Mouse (Mus musculus) layer of hippocampus, adult 2 months (tissue): ENCODE measurements at regions not wholly inside any gene's neighbourhood (a gene's known extent, or its start where the extent isn't known, plus 50 kb on each side); places are given as distances from the start of the nearest gene placed in this dataset.

Experiments used
- DNase-seq, 2 experiments: peaks; one replicate each; pipeline ENCODE4 v3.0.0; 2022; ENCODE audit warnings: low spot score in 2 of 2
- H3K27ac ChIP-seq: fragments of 200-600 bp; 2 replicates; pipeline ENCODE4 v1.8.1; 2022
- H3K4me3 ChIP-seq: fragments of 200-600 bp; 2 replicates; pipeline ENCODE4 v1.8.1; 2022; ENCODE audit warnings: mild to moderate bottlenecking
- CTCF ChIP-seq: fragments of 200-600 bp; conservative IDR thresholded peaks from 2 replicates; pipeline ENCODE4 v1.8.1; 2022; ENCODE audit warnings: antibody characterized with exemption, mild to moderate bottlenecking, moderate library complexity

DNA sequence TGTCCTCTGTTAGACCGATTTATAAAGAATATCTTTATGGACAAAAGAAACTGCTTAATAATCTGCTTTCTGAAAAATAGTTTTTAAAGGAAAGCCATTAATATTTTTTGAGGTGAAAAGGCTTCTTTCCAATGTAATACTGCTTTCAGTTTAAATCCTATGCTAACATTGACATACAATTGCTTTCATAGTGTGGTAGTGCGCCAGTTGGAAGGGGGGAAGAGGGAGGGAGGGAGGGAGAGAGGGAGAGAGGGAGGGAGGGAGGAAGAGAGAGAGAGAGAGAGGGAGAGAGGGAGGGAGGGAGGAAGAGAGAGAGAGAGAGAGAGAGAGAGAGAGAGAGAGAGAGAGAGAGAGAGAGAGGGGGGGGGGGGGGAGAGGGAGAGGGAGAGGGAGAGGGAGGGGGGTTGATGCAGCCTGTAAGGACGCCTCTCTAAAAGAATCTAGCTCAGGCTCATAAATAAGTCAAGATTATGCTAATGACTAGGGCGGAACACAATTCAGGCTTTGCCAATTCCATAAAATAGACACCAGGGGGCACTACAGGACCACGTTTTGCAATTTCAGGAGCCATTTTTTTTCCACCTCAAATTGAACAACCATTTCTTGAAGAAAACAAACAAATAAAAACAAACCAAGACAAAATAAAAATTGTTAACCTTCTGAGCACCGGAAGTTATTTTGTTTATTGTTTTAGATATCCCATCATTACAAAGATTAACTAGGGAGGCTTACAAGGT lies 223.6 kb upstream of the Nfe2l3 start:
- H3K4me3 ChIP-seq, result no peak overlapping the region
- H3K27ac ChIP-seq, result no peak overlapping the region
- TF ChIP-seq CTCF, result peak; percentile 85
- peak; percentile 56 to 60 for DNase-seq

DNA sequence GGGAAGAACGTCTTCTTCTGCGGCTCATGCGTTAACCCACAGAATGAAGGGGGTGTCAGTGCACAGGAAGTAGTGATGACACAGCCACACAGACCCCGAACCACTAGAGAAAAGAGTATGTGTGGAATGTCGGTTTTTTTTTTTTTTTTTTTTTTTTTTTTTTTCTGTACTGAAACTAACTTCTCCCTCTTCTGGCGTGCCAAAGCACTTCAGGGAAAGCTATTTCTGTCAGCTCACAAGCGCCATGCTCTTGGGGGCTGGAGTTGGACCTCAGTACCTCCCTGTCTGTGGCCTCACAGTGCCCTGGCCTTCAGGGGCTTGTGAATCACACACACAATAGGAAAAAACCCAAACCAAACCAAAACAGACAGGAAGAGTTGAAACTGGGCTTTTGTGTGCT lies 221.1 kb upstream of the Nfe2l3 start:
- TF ChIP-seq CTCF, result peak; percentile 61
- no peak for DNase-seq
- H3K27ac ChIP-seq, result no peak overlapping the region
- H3K4me3 ChIP-seq, result no peak overlapping the region

GRCm38 (mm10) chr6:51212216-51212615 lies 220.3 kb upstream of the Nfe2l3 start:
- DNase-seq, result no peak
- no peak for TF ChIP-seq CTCF
- Histone ChIP-seq H3K27ac (no peak overlapping the region), H3K4me3 (no peak overlapping the region)

GRCm38 (mm10) chr6:51215371-51215770 lies 217.1 kb upstream of the Nfe2l3 start:
- H3K27ac ChIP-seq, result no peak overlapping the region

DNA sequence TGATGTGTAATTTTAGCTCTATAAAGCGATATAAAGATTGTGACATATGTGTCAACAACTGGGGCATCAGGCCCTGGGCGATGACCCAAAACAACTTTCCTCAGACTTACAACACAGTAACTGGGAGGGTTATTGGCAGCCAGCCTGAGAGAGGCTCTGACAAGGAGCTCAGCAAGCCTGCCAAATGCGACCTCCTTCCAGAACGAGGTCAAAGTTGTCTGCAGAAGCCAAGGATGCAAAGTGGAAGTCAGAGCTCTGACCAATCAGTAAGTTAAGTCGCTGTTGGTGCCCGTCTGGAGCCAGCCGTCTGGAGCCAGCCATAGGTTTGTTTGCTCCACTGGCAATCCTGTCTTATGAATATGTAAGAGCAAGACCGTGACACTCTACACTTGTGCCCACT lies 216.0 kb upstream of the Nfe2l3 start:
- H3K4me3 ChIP-seq, result no peak overlapping the region
- H3K27ac ChIP-seq, result no peak overlapping the region
- TF ChIP-seq CTCF, result no peak
- DNase-seq, result no peak

More at GRCm38 (mm10) chr6:51215371-51215770, 217.1 kb upstream of the Nfe2l3 start:
- TF ChIP-seq CTCF, result no peak
- no peak overlapping the region for H3K4me3 ChIP-seq
- DNase-seq, result no peak

- DNase-seq, result no peak
- H3K27ac ChIP-seq, result no peak overlapping the region
- TF ChIP-seq CTCF, result no peak
- no peak overlapping the region for H3K4me3 ChIP-seq
These were observed 212.8 kb upstream of the Nfe2l3 start for GRCm38 (mm10) chr6:51219691-51220090.

DNA sequence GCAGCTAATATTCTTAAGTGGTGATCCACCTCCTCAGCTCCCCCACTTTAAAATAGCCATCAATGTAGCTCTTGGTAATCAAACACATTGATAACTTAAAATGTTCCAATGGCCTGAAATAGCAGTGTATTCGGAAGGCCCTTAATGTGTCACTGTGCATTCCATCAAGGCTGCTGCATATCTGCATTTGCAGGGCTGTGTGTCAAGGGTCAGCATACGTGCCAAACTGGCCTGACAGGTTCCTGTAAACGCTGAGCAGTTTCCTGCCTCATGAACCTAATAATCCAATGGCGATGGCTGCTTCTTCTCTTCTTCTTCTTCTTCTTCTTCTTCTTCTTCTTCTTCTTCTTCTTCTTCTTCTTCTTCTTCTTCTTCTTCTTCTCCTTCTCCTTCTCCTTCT lies 211.7 kb upstream of the Nfe2l3 start:
- Histone ChIP-seq H3K27ac (no peak overlapping the region), H3K4me3 (no peak overlapping the region)
- no peak for DNase-seq
- no peak for TF ChIP-seq CTCF

- DNase-seq, result no peak
- TF ChIP-seq CTCF, result no peak
These were observed 196.3 kb upstream of the Nfe2l3 start for GRCm38 (mm10) chr6:51236077-51236740.

DNA sequence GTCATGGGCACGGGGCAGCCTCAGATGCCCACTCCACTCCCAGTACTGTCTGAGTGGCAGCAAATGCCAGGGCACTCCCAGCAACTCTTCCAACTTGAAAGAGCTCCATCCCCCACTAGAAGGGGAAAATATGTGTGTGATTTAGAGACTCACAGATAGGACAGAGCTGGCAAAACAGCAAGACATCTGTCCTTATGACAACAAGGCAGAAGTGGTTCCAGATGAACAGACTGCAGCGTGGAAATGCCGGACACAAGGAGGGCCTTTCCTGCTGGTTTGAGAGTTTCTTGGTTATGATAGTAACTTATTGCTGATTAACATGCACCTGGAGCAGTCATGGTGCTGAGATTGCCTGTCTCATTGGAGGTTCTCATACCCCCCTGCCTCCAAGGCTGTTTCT lies 192.4 kb upstream of the Nfe2l3 start:
- Histone ChIP-seq H3K4me3 (no peak overlapping the region), H3K27ac (no peak overlapping the region)
- DNase-seq, result no peak
- no peak for TF ChIP-seq CTCF

More at GRCm38 (mm10) chr6:51236077-51236740, 196.3 kb upstream of the Nfe2l3 start:
- Histone ChIP-seq H3K27ac (no peak overlapping the region), H3K4me3 (no peak overlapping the region)

- TF ChIP-seq CTCF, result no peak
- no peak overlapping the region for H3K27ac ChIP-seq
- DNase-seq, result no peak
- no peak overlapping the region for H3K4me3 ChIP-seq
These were observed 182.2 kb upstream of the Nfe2l3 start for GRCm38 (mm10) chr6:51250233-51250632.

DNA sequence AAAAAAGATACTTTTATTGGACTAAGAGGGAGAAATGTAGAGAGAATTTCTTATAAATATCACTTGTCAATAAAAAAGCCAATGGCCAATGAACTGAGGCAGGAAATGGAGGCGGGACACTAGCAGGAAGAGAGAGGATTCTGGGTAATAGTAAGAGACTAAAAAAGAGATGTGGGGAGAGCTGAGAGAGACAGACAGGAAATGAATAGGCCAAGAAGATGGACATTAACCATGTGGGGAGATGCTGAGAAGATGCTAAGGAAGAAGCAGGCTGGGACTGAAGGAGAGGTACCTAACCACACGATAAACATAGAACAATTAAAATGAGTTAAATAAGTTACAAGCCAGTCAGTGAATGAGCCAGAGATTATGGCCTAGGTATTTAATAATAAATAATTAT lies 181.0 kb upstream of the Nfe2l3 start:
- H3K4me3 ChIP-seq, result no peak overlapping the region
- DNase-seq, result no peak
- no peak overlapping the region for H3K27ac ChIP-seq
- no peak for TF ChIP-seq CTCF

DNA sequence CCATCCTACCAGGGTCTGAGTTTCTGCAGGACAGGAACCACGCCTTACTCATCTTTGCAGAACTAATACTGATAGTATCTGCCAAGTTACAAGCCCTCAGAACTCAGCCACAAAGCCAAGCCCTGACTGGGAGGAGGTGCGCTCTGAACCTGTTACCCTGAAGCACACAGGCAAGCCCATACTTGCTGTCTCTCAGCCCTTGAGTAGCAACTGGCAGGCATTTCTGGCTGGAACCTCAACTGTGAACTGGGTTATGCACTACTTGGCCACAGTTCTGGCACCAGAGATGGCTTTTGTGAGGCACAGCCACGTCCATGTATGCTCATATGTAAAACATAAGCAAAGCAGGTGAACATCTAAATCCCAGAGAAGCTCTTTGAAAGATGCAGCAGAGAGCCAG lies 179.7 kb upstream of the Nfe2l3 start:
- DNase-seq, result no peak

GRCm38 (mm10) chr6:51256631-51257030 lies 175.8 kb upstream of the Nfe2l3 start:
- H3K27ac ChIP-seq, result no peak overlapping the region
- DNase-seq, result no peak
- no peak for TF ChIP-seq CTCF
- H3K4me3 ChIP-seq, result no peak overlapping the region

More for the DNA sequence above, 179.7 kb upstream of the Nfe2l3 start:
- H3K27ac ChIP-seq, result no peak overlapping the region
- TF ChIP-seq CTCF, result no peak
- H3K4me3 ChIP-seq, result no peak overlapping the region

GRCm38 (mm10) chr6:51257524-51257923 lies 174.9 kb upstream of the Nfe2l3 start:
- no peak overlapping the region for H3K27ac ChIP-seq
- no peak for DNase-seq
- H3K4me3 ChIP-seq, result no peak overlapping the region
- TF ChIP-seq CTCF, result no peak
